Mouse (Mus musculus) stomach, postnatal 0 days (tissue): ENCODE results near the gene 4921517D22Rik. TPM values are rescaled to one million over a fixed set of nuclear protein-coding genes. Genes with fewer than 3 reads are reported as not detected.
A peak's percentile ranks its signal among the peaks of the same experiment; 100 is the strongest.

ENCODE experiments used
- ATAC-seq: fragments of 200-750 bp; cut with Nextera tagmentation; 2 replicates; pipeline ENCODE4 v1.8.0; 2017; ENCODE audit not compliant: low FRiP score, low TSS enrichment
- DNase-seq: peaks from one replicate; pipeline ENCODE4 v3.0.0-alpha.2; 2016; ENCODE audit warnings: low spot score
- H3K27ac ChIP-seq: fragments of 300-500 bp; sonication (generic); replicated peaks from 2 replicates; pipeline ENCODE4 v1.5.1; 2014; ENCODE audit warnings: mild to moderate bottlenecking, control low read depth
- H3K27me3 ChIP-seq: fragments of 300-500 bp; sonication (generic); 2 replicates; pipeline ENCODE4 v1.6.1; 2014; ENCODE audit warnings: low read length; ENCODE audit not compliant: control insufficient read depth, insufficient read depth
- H3K36me3 ChIP-seq: fragments of 300-500 bp; sonication (generic); 2 replicates; pipeline ENCODE4 v1.6.1; 2014; ENCODE audit warnings: low read length, mixed read lengths; ENCODE audit not compliant: control insufficient read depth, insufficient read depth
- H3K4me1 ChIP-seq: fragments of 300-500 bp; sonication (generic); replicated peaks from 2 replicates; pipeline ENCODE4 v1.6.1; 2014; ENCODE audit warnings: antibody characterized with exemption; ENCODE audit not compliant: control insufficient read depth, insufficient read depth
- H3K4me2 ChIP-seq: fragments of 300-500 bp; sonication (generic); replicated peaks from 2 replicates; pipeline ENCODE4 v1.6.1; 2014; ENCODE audit warnings: low read depth, mild to moderate bottlenecking, control low read depth, moderate library complexity
- H3K4me3 ChIP-seq: fragments of 300-500 bp; sonication (generic); 2 replicates; pipeline ENCODE4 v1.5.1; 2014; ENCODE audit warnings: low read depth, low read length, control low read depth
- H3K9ac ChIP-seq: fragments of 300-500 bp; sonication (generic); 2 replicates; pipeline ENCODE4 v1.6.1; 2014; ENCODE audit warnings: mild to moderate bottlenecking, low read length, control low read depth, mixed read lengths
- H3K9me3 ChIP-seq: fragments of 300-500 bp; sonication (generic); 2 replicates; pipeline ENCODE4 v1.6.1; 2016; ENCODE audit warnings: low read length; ENCODE audit not compliant: control insufficient read depth
- CTCF ChIP-seq: IDR thresholded peaks from 2 replicates; pipeline ENCODE4 v1.5.1; 2016; ENCODE audit warnings: antibody characterized with exemption, low read depth, mild to moderate bottlenecking, moderate library complexity
- EP300 ChIP-seq: optimal IDR thresholded peaks from 2 replicates; pipeline ENCODE3; 2016; ENCODE audit warnings: antibody characterized with exemption
- WGBS: fragments of 180-500 bp; shearing (Covaris S2); extraction: QIAGEN DNeasy Blood & Tissue Kit; methylation state at CpG from one replicate; pipeline ENCODE4 v1.1.7; 2014; 5-methylcytosine and 5-hydroxymethylcytosine counted together
- polyA plus RNA-seq: library from polyadenylated mRNA; unstranded; fragments of >200 nt; fragmentation: Nextera tagmentation; extraction: Ambion mirVana; gene quantifications from 2 replicates; pipeline ENCODE4 v1.2.1, GENCODE M21; 2015

The 4921517D22Rik gene
- polyA plus RNA-seq, 1 experiment from 2014 or later, result not detected

GRCm38 (mm10) chr13:59653136-59653535 is 40.8 kb downstream of the 4921517D22Rik start:
- no peak overlapping the region for H3K4me3 ChIP-seq

DNA sequence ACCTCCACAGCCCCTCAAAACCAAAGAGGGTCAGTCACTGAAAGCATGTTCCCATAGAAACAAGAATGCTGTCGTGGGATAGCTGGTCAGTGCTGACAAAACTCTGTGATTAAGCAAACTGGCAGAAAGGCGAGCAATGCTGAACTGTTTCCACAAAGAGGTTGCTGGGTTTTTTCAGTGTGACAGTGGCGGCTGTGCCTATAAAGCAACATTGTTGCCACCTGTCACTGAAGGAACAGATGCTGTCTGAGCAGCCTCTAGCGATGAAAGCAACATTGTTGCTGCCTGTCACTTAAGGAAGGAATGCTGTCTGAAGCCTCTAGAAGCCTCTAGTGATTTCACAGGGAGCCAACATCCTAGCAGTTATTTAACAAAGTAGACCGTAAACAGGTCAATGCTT is 41.3 kb downstream of the 4921517D22Rik start:
- 67% methylated on average over 5 of the region's 5 CpGs for WGBS
- ATAC-seq, result no peak
- H3K9me3 ChIP-seq, result no peaks in the 10 kb centered on the region
- H3K27ac ChIP-seq, result no peak overlapping the region
- TF ChIP-seq EP300, result no peak
- no peak overlapping the region for H3K4me2 ChIP-seq
- no peaks in the 10 kb centered on the region for H3K4me1 ChIP-seq
- H3K9ac ChIP-seq, result no peak overlapping the region
- DNase-seq, result no peak
- H3K4me3 ChIP-seq, result no peak overlapping the region
- no peaks in the 10 kb centered on the region for H3K36me3 ChIP-seq
- H3K27me3 ChIP-seq, result no peaks in the 10 kb centered on the region

More at GRCm38 (mm10) chr13:59653136-59653535, 40.8 kb downstream of the 4921517D22Rik start:
- H3K27ac ChIP-seq, result no peak overlapping the region
- H3K4me1 ChIP-seq, result no peaks in the 10 kb centered on the region
- TF ChIP-seq EP300 (no peak), CTCF (no peak)
- H3K9me3 ChIP-seq, result no peaks in the 10 kb centered on the region
- H3K4me2 ChIP-seq, result no peak overlapping the region
- no peak overlapping the region for H3K9ac ChIP-seq
- 71% methylated on average over 3 of the region's 3 CpGs for WGBS
- H3K27me3 ChIP-seq, result no peaks in the 10 kb centered on the region
- ATAC-seq (no peak), DNase-seq (no peak)
- H3K36me3 ChIP-seq, result no peaks in the 10 kb centered on the region

GRCm38 (mm10) chr13:59649781-59650180 is 44.1 kb downstream of the 4921517D22Rik start:
- no peak for TF ChIP-seq EP300
- no peak for TF ChIP-seq CTCF
- H3K9ac ChIP-seq, result no peak overlapping the region
- no peak overlapping the region for H3K4me2 ChIP-seq
- peak; percentile 50; the same call in 1 of the 2 replicates for ATAC-seq
- no peaks in the 10 kb centered on the region for H3K36me3 ChIP-seq
- H3K4me1 ChIP-seq, result no peaks in the 10 kb centered on the region
- DNase-seq, result no peak
- no peaks in the 10 kb centered on the region for H3K9me3 ChIP-seq
- no peak overlapping the region for H3K27ac ChIP-seq
- H3K27me3 ChIP-seq, result no peaks in the 10 kb centered on the region
- 66% methylated on average over 5 of the region's 5 CpGs for WGBS
- H3K4me3 ChIP-seq, result no peak overlapping the region

GRCm38 (mm10) chr13:59648598-59648997 is 45.3 kb downstream of the 4921517D22Rik start:
- H3K9me3 ChIP-seq, result no peaks in the 10 kb centered on the region
- 63% methylated on average over 6 of the region's 6 CpGs for WGBS
- no peaks in the 10 kb centered on the region for H3K27me3 ChIP-seq
- TF ChIP-seq CTCF (no peak), EP300 (no peak)
- H3K9ac ChIP-seq, result no peak overlapping the region
- DNase-seq, result no peak
- H3K27ac ChIP-seq, result no peak overlapping the region
- no peak overlapping the region for H3K4me2 ChIP-seq
- no peaks in the 10 kb centered on the region for H3K36me3 ChIP-seq
- no peak for ATAC-seq
- no peaks in the 10 kb centered on the region for H3K4me1 ChIP-seq
- H3K4me3 ChIP-seq, result no peak overlapping the region

GRCm38 (mm10) chr13:59647484-59647883 is 46.4 kb downstream of the 4921517D22Rik start:
- DNase-seq, result no peak
- no peaks in the 10 kb centered on the region for H3K4me1 ChIP-seq
- H3K36me3 ChIP-seq, result no peaks in the 10 kb centered on the region
- no peaks in the 10 kb centered on the region for H3K27me3 ChIP-seq
- H3K9ac ChIP-seq, result no peak overlapping the region
- H3K4me2 ChIP-seq, result no peak overlapping the region
- H3K9me3 ChIP-seq, result no peaks in the 10 kb centered on the region
- H3K4me3 ChIP-seq, result no peak overlapping the region
- H3K27ac ChIP-seq, result no peak overlapping the region
- ATAC-seq, result no peak
- WGBS, result 75% methylated on average over 6 of the region's 6 CpGs
- TF ChIP-seq CTCF, result no peak
- TF ChIP-seq EP300, result no peak

DNA sequence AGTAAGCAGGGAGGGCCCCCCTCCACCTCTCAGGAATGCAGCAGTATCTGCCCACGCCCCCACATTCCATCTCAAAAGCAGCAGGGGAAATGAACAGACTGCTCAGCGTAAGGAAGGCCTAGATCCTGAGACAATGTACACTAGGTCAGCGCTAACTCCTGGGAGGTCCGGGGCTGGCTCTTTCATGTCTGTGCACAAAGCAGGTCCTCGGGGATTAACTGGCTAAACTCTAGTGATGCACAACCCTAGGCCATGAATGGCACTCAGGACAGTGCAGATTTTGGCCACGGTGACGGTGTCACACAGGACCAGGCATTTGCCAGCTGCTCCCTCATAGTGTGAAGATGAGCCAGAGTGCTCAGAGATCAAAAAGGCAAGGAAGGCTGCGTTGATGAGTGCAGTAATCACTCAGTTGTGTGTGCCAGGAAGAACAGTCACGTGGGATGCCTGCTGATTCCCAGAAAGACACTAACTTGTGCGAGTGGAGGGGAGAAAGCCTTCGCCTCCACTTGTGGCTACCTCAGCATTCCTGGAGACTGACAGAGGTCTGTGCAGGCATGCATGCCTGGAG is 47.1 kb downstream of the 4921517D22Rik start:
- ATAC-seq, result no peak
- DNase-seq, result no peak
- Histone ChIP-seq H3K4me3 (no peak overlapping the region), H3K9ac (no peak overlapping the region), H3K27me3 (no peaks in the 10 kb centered on the region), H3K9me3 (no peaks in the 10 kb centered on the region), H3K27ac (no peak overlapping the region), H3K4me2 (no peak overlapping the region), H3K36me3 (no peaks in the 10 kb centered on the region), H3K4me1 (no peaks in the 10 kb centered on the region)
- WGBS, result 53% methylated on average over 11 of the region's 11 CpGs
- TF ChIP-seq EP300, result no peak
- no peak for TF ChIP-seq CTCF
